Mouse (Mus musculus): ENCODE measurements at regions not wholly inside any gene's neighbourhood (a gene's known extent, or its start where the extent isn't known, plus 50 kb on each side); places are given as distances from the start of the nearest gene placed in this dataset.

DNA sequence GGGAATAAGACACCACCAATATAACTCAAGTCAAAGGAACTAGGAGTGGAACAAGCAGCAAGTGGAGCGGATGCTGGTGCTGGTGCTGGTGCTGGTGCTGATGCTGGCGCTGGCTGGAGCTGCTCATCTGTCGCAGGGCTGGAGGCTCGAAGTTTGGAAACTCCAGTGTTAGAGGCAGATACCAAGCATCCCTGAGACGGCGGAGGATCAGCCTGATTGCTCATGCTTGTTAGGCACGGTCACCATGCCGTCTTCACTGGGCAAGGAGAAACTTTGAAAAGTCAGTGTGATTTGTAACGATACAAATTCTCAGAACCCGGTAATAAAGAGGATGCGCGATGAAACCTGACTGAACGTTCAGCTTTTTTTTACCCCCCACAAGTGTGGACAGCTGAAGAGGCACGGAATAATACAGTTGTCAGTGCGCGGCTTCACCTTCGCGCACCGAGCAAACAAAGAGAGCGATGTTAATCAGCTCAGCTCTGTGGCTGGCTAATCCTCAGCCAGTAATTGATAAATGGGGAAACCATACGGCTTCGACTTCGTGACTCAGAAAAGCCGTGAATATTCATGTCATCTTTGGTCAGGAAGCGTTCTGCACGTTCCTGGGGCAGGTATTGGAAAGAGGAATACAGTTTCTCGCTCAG lies 528.7 kb upstream of the Adgrl2 start:
- no peak for ATAC-seq (ENCODE audit: insufficient number of reproducible peaks, low FRiP score, low TSS enrichment)

DNA sequence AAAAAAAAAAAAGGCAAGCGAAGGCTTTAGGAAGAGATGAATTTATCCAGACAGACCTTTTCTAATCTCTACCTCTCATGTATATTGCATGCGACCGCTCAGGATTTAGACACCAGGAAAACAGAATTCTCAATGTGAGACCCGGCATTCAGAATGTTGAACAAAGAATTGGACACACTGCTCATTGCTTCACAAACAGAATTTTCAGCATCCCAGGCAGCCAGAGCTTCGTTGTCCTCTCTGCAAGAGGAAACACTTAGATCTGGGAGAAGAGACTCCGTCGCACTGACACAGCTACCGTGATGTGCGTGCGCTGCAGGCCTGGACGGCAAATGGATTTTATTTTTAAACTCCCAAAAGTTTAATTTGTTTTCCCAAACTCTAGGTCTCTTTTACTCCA lies 527.2 kb upstream of the Adgrl2 start:
- ATAC-seq (ENCODE audit: insufficient number of reproducible peaks, low FRiP score, low TSS enrichment): no peak

DNA sequence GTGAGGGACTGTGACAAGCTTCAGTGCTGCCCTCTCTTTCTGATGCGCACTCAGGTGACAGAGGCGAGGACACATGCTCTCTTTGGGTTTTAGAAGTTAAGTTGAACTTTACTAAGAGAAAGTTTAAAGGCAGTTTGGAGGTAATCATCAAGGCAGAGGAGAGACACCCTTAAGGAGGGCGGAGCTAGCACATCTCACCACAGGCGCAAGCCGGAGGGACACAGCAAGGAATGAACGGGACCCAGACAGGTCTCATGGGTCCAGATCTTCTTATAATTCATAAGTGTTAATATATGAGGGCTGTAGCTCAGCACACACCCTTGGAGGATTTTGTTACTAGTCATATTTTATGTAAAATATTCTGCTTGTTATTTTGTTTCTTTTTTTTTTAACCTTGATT lies 518.8 kb upstream of the Adgrl2 start:
- ATAC-seq (ENCODE audit: insufficient number of reproducible peaks, low FRiP score, low TSS enrichment): no peak

DNA sequence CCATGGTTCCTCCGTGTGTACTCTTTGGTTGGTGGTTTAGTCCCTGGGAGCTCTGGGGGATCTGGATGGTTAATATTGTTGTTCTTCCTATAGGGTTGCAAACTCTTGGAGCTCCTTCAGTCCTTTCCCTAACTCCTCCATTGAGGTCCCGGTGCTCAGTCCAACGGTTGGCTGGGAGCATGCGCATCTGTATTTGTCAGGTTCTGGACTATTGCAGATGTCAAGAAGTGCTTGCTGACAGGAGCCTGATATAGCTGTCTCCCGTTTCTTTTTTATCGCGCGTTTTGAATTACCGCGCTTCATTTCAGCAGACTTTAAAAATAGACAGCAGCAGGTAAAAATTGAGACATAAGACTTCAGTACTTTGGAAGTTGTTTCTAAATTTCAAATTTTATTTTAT lies 518.3 kb upstream of the Adgrl2 start:
- no peak for ATAC-seq (ENCODE audit: insufficient number of reproducible peaks, low FRiP score, low TSS enrichment)

DNA sequence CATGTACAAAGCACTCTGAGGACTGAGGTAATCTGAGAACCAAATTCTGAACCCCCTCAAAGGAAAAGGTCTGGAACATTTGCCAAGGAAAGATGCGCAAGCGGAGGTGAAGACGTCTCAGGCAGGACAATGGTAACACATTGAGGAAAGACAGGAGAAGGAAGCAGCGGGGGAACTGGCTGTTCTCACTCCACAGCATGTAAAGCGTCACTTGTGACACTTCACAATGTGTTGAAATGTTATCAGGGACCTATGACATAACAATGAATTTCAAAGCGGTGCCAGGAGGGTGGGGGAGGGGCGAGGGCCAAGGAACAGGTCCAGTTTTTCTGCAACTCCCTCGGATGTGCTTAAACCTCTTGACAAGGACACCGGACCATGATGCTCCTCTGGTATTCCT lies 515.3 kb upstream of the Adgrl2 start:
- ATAC-seq (ENCODE audit: insufficient number of reproducible peaks, low FRiP score, low TSS enrichment): no peak

DNA sequence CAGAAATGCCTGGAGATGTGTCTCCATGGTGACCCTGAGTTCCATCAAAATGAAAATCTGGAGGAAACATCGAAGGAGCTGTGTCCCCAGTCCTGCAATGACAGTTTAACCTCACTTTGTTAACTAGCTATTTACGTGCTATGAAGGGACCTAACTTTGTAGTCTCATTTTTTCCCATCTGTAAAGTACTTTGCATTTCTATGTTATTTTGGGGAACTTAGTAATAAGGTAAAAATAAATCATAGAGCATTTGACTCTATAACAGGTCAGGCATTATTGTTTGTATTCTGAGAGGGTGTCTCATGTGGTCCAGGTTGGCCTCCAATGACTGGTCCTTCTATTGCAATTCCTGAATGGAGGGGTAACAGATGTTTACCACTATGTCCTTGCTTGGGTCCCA lies 513.6 kb upstream of the Adgrl2 start:
- ATAC-seq (ENCODE audit: insufficient number of reproducible peaks, low FRiP score, low TSS enrichment): no peak

DNA sequence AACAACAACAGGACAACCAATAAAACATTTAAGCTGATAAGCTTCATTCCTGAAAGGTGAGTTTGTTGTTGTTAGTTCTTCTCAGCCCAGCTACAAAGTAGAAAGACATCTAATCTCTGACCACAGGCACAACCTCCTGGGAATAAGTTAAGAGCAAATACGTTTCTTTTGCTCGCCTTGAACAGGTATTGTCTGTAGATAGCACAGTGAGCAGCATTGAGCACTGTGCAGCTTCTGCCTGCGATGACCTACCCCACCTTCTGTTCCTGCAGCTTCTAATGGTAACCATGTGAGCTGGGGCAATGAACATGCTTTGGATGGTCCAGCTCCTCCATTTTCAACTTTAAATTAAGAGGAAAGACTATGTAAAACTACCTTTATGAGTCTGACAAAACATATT lies 509.8 kb upstream of the Adgrl2 start:
- ATAC-seq (ENCODE audit: insufficient number of reproducible peaks, low FRiP score, low TSS enrichment): no peak

DNA sequence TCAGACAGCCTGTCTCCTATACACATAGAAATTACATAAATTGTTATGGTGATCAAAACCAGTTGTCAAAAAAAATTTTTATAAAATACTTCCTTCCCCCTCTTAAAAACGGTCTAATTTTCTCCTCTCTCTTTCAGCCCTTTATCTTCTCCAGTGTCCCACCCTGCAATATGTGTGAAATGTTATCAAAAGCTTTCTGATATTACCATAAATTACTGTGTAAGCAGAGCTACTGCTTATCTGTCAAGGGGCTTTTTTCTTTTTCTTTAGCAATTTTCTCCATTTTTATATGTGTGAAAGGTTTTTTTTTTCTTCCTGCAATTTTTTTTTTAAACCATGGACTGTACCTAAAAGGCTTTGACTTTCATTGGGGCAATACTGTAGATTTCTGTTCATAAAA lies 508.4 kb upstream of the Adgrl2 start:
- no peak for ATAC-seq (ENCODE audit: insufficient number of reproducible peaks, low FRiP score, low TSS enrichment)

DNA sequence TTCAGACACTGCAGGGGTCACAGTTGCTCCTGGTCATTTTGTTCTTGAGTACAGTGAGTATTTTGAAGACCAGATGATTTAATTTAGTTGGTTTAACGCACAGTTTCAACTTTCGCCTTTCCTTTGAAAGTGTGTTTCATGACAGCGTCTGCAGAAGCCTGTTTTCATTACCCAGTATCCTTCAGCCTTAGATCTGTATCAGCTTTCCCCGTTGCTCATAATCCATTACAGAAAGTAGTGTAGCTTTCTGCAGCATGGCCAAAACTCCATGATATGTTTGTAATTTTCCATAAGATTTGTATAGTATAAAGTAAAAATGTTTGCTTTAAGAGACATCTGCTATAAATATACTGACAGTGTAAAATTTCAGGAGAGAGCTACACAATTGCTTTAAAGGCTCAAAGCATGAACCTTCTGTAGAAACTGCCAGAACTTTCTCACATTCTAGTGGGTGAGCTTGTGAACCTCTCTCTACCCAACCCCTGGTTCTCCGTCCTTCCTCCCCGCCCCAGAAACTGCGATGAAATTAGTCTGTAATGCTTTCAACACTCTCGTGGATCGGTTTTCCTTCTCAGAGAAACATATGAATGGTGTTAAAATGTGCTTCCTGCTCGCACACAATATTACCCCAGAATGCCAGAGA lies 506.6 kb upstream of the Adgrl2 start:
- no peak for ATAC-seq (ENCODE audit: insufficient number of reproducible peaks, low FRiP score, low TSS enrichment)

DNA sequence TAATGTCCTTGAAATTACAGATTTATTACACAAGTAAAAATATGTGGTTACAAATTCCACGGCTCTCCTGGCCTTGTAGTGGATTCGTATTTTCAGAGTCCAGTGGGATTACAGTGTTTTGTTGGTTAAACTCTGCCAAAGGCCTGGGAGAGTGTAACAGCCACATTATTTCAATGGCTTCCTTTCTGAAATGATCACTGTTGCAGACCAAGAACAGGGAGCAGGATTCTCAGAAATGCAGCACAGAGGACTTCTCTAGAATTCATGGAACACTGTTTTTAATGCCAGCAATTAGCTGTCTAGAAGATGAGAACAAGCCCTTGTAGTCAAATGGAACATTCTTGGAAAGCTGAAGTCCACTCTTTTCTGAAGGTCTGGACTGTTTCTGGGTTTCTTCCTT lies 505.8 kb upstream of the Adgrl2 start:
- ATAC-seq (ENCODE audit: insufficient number of reproducible peaks, low FRiP score, low TSS enrichment): no peak

DNA sequence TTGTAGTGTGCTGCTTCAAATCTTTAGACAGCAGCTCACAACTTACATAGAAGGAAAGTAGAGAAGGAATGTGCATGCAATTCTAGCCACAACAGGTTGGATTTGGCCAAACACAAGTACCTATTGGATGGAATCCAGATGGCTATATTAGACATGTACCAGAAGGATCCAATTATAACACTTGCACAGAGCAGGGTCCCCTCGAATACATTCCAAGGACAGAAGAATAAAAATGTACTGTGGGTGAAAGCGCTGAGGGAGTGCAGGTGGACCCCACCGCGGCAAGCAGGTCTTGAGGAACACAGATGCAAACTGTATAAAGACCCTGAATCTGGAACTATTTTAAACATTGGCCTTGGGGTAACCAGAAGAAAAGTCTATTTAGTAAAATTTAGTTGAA lies 497.8 kb upstream of the Adgrl2 start:
- ATAC-seq (ENCODE audit: insufficient number of reproducible peaks, low FRiP score, low TSS enrichment): no peak

DNA sequence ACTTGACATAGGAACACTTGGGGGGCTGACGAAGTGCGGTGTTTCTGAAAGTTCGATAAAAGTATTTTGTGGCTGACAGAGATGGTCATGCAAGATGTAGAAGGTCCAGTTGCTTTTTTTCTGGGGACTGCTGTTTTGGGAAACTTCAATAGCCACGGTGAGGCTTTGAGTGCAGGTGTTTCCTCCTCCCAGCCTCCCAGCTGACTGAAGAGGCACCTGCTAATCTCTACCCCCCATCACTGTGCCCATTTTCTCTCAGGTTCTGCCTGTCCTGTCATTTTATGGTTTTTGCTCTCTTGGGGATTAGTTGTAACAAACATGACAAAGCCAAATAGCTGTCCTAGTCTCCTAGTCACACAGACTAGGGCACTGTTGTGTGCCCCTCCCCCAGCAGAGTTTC lies 495.1 kb upstream of the Adgrl2 start:
- no peak for ATAC-seq (ENCODE audit: insufficient number of reproducible peaks, low FRiP score, low TSS enrichment)

DNA sequence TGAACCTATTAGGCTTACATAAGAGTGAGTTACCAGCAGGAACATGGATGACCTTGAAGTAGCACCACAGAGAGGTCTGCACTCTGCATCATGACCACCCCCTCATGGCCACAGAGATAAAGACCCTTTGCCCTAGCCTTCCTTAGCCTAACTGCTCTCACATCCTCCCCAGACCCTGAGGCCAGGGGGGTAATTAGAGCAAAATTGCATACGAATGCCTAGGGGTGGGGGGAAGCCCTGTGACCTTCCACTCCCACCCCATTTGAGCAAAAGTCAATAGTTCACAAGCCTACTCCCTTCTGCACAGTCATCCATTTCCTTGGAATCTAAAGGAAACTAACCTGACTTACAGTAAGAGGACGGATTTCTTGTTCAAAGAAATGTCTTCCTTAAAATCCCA lies 494.0 kb upstream of the Adgrl2 start:
- no peak for ATAC-seq (ENCODE audit: insufficient number of reproducible peaks, low FRiP score, low TSS enrichment)

DNA sequence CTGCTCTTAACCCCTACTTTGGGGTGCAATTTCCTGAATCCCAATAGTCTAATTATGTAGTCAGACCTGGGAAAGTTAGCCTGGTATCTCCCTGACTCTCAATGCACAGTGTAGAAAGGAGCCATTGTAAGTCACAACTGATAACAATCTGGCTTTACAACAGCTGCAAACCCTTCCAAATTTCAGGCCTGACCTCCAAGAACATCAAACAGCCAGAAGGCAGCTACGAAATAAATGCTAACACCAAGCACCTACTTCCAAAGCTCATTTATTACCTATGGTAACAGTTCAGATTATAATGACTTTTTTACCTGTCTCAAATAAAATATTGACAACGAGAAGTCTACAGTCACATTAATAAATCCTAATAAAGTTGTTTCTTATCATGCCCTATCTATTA lies 485.8 kb upstream of the Adgrl2 start:
- ATAC-seq (ENCODE audit: insufficient number of reproducible peaks, low FRiP score, low TSS enrichment): no peak

DNA sequence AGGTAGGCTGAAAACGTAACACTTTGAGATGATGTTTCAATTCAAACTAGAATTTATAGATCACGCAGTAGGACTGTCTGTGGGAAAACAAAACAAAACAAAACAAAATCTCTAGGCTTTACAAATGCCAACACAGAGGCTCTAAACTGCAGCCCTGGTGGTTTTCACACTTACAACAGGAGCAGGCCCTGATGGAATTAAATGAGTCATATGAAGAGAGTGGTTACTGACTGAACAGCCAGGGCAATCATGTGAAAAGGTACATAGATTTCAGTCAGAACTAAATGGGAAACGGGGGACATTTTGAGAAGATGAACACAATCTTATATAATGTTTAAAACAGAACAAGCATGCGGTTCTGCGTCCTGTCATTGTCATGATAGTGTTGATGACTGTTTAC lies 476.6 kb upstream of the Adgrl2 start:
- no peak for ATAC-seq (ENCODE audit: insufficient number of reproducible peaks, low FRiP score, low TSS enrichment)

DNA sequence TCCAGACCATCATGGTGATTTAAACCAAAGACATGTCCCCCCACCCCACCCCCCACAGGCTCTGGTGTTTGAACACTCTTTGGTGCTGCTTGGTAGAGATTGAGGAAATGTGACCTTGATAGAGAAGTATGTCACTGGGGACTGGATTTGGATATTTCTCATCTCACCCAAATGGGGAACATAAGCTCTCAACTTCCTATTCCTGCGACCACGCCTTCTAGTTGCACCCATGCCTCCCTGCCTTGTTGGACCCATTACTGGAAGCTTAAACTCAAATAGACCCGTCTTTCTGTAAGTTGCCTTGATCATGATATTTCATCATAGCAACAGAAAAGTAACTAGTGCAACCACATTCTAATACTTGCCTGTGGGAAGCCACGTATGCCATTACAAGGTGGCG lies 474.2 kb upstream of the Adgrl2 start:
- no peak for ATAC-seq (ENCODE audit: insufficient number of reproducible peaks, low FRiP score, low TSS enrichment)

DNA sequence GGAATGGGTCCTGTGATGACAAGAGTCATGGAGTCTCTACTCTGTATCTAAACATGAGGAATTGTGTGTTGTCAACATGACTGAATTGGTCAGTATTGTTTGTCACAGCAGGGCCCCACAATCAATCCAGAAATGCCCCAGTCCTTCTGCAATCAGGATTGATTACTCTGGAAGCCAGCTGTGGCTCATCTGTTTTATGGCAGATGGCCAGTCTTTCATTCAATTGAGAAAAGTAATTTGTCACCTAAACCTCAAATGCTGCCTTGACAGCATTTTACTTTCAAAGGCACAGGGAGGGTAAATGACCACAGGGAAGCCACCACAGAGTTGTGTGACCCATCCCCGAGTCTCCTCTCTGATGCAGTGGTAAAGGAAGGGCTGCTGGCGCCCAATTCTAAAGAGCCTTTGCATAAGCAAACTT lies 471.8 kb upstream of the Adgrl2 start:
- no peak for ATAC-seq (ENCODE audit: insufficient number of reproducible peaks, low FRiP score, low TSS enrichment)

DNA sequence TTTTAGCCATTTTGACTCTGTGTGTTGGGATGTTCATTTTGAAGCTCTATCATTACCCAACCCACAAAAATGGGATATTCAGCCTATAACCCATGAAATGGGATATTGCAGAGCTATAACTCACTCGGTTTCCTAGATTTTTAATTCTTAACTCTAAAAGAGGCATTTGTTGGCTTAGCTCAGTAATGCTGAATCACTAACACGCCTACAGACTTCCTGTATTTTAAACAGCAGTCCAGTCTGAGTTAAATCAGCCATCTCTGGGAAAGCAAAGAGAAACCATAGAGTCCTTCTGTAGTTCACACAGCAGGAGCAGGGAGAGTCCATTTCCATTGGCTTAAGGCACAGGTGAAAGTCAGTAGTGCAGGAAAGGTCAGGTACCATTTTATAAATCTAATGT lies 471.3 kb upstream of the Adgrl2 start:
- ATAC-seq (ENCODE audit: insufficient number of reproducible peaks, low FRiP score, low TSS enrichment): no peak

DNA sequence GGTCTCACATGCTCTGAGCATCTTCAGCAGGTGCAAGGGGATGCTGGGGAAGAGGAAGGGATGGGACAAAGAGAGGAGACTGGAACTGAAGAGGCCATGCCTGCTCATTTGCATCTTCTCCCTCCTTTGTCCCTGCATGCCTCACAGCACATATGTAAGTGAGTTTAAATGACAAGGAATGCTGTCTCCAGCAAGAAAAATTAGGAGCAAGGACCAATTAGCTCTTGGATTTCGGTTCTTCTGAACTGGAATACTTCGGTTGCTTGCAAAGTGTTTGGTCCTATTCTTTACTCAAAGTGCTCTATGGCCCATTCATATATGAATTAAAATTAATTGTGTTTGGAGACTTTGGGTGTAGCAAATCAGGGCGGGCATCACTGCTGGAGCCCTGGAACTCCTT lies 459.0 kb upstream of the Adgrl2 start:
- no peak for ATAC-seq (ENCODE audit: insufficient number of reproducible peaks, low FRiP score, low TSS enrichment)

DNA sequence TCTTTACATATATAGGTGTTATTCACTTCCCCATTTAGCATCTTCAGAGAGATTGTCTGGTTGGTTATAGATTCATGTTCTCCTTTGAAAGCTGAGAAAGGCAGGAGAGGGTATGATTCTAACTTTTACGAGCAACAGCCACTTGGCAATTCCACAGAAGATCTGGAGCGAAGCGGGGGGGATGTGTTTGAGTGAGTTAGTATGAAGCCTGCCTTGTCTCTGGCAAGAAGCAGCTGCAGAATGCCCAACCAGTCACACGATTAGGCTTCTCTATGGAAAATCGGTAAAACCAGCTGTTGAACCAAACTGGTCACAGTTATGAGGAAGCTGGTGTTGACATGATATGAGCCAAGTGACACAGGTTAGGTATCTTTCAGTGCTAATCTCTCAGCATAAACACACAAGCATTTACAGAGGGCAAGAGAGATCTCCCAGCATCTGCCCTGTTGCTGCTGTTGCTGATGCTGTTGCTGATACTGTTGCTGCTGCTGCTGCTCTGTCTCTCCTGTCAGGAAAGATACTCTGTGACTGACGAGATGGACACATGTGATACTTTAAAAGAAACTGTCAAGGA lies 455.7 kb upstream of the Adgrl2 start:
- ATAC-seq (ENCODE audit: insufficient number of reproducible peaks, low FRiP score, low TSS enrichment): no peak

DNA sequence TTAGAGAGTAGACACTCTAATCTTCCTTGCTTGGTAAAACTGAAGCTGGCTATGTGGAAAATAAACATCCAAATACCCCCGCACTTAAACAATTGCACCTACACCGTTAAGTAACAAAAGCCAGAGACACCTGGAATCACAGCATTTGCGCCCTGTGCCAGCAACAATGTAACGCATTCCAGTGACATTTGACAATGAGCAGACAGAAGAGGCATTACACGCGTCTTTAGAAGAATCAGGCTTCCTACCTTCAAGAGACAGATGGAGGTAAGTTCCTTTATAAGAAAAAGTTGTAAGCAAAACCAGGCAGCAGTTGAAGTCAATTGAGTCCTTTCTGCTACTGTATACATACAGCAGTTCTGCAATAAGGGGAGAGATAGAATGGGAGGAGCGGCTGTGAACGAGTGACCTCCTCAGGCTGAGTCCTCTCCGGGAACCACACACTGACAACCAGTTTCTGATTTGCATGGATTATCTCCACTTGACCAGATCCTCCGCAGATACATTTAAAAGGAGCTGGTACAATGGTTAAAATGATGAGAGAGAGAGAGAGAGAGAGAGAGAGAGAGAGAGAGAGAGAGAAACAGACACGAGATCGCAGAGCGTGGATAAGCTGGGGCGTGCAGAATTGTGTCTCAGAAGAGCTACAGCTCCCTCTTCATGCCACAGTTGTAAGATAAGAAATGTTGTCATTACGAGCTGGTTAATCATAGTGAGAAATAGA lies 454.7 kb upstream of the Adgrl2 start:
- ATAC-seq (ENCODE audit: insufficient number of reproducible peaks, low FRiP score, low TSS enrichment): peak; percentile 85

DNA sequence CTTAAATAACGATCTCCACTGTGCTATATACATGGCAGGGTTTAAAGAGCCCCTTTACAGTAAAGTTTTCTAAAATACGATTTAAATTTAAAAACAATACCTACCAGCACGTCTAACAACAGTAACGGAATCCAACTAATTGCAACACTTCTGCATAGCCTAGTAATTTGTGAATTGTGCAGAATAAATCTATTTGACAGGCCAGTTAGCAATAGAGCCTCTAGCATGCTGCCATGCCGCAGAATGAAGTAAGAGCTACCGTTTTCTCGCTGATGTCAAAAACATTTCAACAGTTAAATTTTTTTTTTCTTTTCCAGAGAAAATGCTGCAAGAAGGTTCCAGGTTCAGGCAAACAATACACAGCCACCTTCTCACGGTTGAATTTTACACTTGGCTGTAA lies 454.0 kb upstream of the Adgrl2 start:
- ATAC-seq (ENCODE audit: insufficient number of reproducible peaks, low FRiP score, low TSS enrichment): no peak

Data from cerebellum, adult (tissue).